Mouse (Mus musculus): ENCODE data around the gene Nptn.

GRCm38 (mm10) chr9:58581958-58582540, at the start of gene Nptn:
- TF ChIP-seq CTCF (IDR thresholded peaks at IDR 0.05; ENCODE audit: extremely low read depth, insufficient read depth, low read length): no peak
- peak; percentile 73 for TF ChIP-seq POLR2A (IDR thresholded peaks at IDR 0.05; ENCODE audit: extremely low read depth, insufficient read depth, low read length)
